Mouse (Mus musculus): ENCODE data around the gene Mocs2. TPM values are rescaled to one million over a fixed set of nuclear protein-coding genes. Genes with fewer than 3 reads are reported as not detected.

Mocs2 gene
- polyA plus RNA-seq, 1 experiment from 2014 or later, result 108 TPM

DNA sequence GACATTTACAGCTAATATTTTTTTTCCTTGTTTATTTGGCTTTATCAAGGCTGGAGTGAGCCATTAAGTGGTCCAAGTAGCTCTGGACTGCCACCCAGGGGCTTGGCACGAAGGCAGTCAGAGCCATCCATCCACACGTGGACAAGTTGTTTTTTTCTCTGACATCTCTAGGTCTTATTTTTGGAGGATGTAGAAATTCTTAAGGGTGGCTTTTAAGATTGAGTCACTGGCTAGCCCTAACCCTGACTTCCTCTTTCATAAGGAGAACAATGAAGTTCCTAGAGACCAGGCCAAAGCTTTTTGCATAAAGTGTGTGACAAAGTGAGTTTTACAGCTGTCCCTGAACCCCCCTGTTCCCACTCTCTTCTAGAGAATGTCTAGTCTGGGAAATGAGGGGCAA lies 16.5 kb downstream of the Mocs2 start:
- no peak for ATAC-seq (replicated peaks)
- Histone ChIP-seq H3K4me3 (no peak overlapping the region), H3K9me3 (no peaks in the 10 kb centered on the region), H3K27me3 (replicated peaks) (no peaks in the 10 kb centered on the region), H3K9ac (no peak overlapping the region), H3K4me1 (no peaks in the 10 kb centered on the region), H3K27ac (no peak overlapping the region), H3K36me3 (replicated peaks) (0 out of 2 replicates have a peak, but pooled peaks cover 5% of the 10 kb centered on the region), H3K4me2 (no peak overlapping the region)
- 75% methylated on average over 2 of the region's 2 CpGs for WGBS

DNA sequence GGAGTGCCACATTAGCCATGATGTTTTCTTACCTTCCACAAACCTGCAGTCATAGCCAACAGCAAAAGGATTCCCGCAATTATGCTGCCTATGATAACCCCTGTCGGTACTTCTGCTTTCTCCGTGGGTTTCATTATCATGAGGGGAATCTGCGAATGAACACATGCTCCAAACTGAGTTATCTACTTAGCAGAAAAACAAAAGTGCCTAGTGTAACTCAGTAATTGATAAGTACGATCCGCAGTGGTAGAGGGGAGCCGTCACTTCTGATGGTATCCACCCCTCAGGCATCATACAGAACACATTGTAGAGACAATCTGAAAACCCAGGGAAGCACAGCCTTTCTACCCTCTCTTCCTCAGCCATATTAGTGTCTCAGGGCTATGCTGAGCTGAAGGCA lies 19.0 kb downstream of the Mocs2 start:
- H3K27me3 ChIP-seq (replicated peaks), result no peaks in the 10 kb centered on the region
- no peaks in the 10 kb centered on the region for H3K9me3 ChIP-seq
- H3K9ac ChIP-seq, result no peak overlapping the region
- H3K4me1 ChIP-seq, result no peaks in the 10 kb centered on the region
- no peak for ATAC-seq (replicated peaks)
- H3K4me2 ChIP-seq, result no peak overlapping the region
- no peak overlapping the region for H3K27ac ChIP-seq
- 88% methylated on average over 7 of the region's 7 CpGs for WGBS
- H3K4me3 ChIP-seq, result no peak overlapping the region
- H3K36me3 ChIP-seq (replicated peaks), result no peaks in the 10 kb centered on the region

DNA sequence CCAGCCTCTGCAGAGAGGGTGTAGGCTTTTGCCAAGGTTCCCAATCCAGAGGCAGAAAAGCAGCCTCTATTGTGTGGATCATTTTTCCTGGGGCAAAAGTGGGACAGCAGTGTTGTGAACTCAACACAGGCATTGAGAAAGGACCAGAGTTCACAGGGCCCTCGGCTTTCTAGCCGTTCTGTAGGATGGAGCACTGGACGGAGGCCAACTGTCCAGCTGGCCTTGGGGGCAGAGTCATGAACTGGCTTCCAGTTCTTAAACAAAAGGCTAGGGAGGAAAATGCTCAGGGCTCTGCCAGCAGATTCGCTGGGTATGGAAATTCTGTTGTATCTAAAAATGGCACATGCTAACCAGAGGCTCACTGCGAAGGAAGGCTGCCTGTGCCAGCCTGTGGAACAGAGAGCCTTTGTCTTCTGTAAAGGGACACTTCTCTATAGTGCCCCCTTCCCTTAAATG lies 20.5 kb downstream of the Mocs2 start:
- peak overlapping the region; percentile 53 for H3K27ac ChIP-seq
- H3K9ac ChIP-seq, result no peak overlapping the region
- no peak overlapping the region for H3K4me3 ChIP-seq
- H3K36me3 ChIP-seq (replicated peaks), result no peaks in the 10 kb centered on the region
- no peaks in the 10 kb centered on the region for H3K9me3 ChIP-seq
- 40% methylated on average over 5 of the region's 5 CpGs for WGBS
- no peak overlapping the region for H3K4me2 ChIP-seq
- H3K27me3 ChIP-seq (replicated peaks), result no peaks in the 10 kb centered on the region
- peak; percentile 86 for ATAC-seq (replicated peaks)
- H3K4me1 ChIP-seq, result no peaks in the 10 kb centered on the region

DNA sequence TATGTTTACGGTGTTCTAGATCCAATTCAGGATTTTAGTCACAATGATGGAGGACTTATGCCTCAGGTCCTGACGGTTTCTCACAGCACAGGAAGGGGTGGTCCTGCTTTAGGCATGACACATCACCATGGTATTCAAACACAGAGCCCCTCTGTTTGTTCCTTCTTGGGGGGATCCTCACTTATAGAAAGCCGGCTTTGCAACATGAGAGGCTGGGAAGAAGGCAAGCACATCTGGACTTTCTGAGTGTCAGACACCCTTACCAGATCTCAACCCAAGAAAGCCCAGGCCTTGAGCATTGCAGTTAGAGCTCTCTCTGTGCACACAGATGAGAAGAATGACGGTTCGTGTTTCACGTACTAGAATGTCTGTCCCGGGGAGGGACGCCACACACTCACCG lies 21.1 kb downstream of the Mocs2 start:
- Histone ChIP-seq H3K4me2 (no peak overlapping the region), H3K27ac (peak overlapping the region; percentile 53; the same call in 1 of the 2 replicates)
- 78% methylated on average over 9 of the region's 9 CpGs for WGBS

DNA sequence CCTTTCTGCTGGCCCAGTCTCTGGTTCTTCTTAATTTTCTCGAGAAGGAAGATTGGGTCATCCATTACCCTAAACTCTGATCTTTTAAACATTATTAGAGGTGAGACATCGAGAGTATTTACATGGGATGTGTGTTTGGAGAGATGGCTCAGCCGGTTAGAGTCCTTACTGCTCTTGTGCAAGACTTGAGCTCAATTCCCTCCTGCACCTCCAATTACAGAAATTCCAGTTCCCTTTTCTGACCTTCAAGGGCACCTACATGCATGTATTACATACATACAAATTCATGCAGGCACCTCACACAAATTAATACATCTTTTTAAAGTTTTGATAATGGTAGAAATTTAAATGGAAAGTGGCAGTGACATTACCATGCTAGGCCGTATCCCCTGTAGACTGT lies 22.5 kb downstream of the Mocs2 start:
- no peak overlapping the region for H3K9ac ChIP-seq
- H3K36me3 ChIP-seq (replicated peaks), result no peaks in the 10 kb centered on the region
- no peak overlapping the region for H3K4me2 ChIP-seq
- no peak overlapping the region for H3K4me3 ChIP-seq
- 84% methylated on average over 4 of the region's 4 CpGs for WGBS
- H3K9me3 ChIP-seq, result no peaks in the 10 kb centered on the region
- H3K27ac ChIP-seq, result no peak overlapping the region
- H3K27me3 ChIP-seq (replicated peaks), result no peaks in the 10 kb centered on the region
- ATAC-seq (replicated peaks), result no peak
- H3K4me1 ChIP-seq, result no peaks in the 10 kb centered on the region

More for the DNA sequence above, 21.1 kb downstream of the Mocs2 start:
- H3K4me1 ChIP-seq, result no peaks in the 10 kb centered on the region
- no peaks in the 10 kb centered on the region for H3K36me3 ChIP-seq (replicated peaks)
- H3K4me3 ChIP-seq, result no peak overlapping the region
- no peaks in the 10 kb centered on the region for H3K27me3 ChIP-seq (replicated peaks)
- H3K9ac ChIP-seq, result no peak overlapping the region
- no peak; the same call in 1 of the 2 replicates for ATAC-seq (replicated peaks)
- no peaks in the 10 kb centered on the region for H3K9me3 ChIP-seq

DNA sequence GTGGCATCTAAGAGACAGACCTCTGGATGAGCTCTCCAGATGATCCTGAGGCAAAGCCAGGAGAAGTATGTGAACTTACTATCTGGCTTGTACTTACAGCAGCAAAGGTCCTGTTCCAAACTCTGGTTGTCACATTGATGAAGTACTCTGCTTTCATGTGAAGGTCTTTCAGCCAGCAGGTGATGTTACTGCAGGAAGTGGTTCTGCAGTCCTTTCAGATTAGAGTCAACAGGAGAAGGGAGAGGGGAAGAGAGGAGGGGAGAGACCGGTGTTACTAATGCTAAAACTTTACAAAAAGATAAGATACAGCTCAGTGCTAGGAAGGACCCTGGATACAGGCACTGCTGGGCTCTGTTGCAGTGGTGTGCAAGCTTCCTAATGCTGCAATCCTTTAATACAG lies 25.3 kb downstream of the Mocs2 start:
- H3K9ac ChIP-seq, result no peak overlapping the region
- H3K4me1 ChIP-seq, result no peaks in the 10 kb centered on the region
- H3K9me3 ChIP-seq, result no peaks in the 10 kb centered on the region
- H3K27ac ChIP-seq, result no peak overlapping the region
- no peak for ATAC-seq (replicated peaks)
- no peak overlapping the region for H3K4me3 ChIP-seq
- no peaks in the 10 kb centered on the region for H3K36me3 ChIP-seq (replicated peaks)
- no peak overlapping the region for H3K4me2 ChIP-seq
- 86% methylated on average over 1 of the region's 1 CpGs for WGBS
- H3K27me3 ChIP-seq (replicated peaks), result no peaks in the 10 kb centered on the region

DNA sequence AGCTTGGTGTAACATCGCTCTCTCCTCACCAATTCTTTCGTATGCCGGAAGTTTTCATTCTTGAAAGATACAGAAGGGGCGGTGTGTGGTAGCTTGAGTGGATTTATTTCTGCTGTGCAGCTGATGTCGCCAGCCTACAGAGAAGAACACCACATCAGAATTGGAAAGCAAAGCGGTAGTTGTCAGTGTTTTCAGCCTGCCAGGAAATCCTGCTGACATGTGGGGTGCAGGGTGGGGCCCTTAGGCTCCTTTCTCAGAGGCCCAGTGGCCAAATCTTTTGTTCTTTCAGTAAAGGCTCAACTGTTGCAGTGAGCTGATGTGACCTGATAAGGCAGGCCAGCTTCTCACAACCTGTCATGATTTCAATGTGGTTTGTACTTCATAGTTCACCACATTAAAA lies 27.8 kb downstream of the Mocs2 start:
- no peak overlapping the region for H3K4me3 ChIP-seq
- H3K27me3 ChIP-seq (replicated peaks), result no peaks in the 10 kb centered on the region
- H3K9me3 ChIP-seq, result no peaks in the 10 kb centered on the region
- 81% methylated on average over 6 of the region's 6 CpGs for WGBS
- ATAC-seq (replicated peaks), result no peak
- no peak overlapping the region for H3K9ac ChIP-seq
- H3K4me2 ChIP-seq, result no peak overlapping the region
- H3K4me1 ChIP-seq, result no peaks in the 10 kb centered on the region
- H3K36me3 ChIP-seq (replicated peaks), result no peaks in the 10 kb centered on the region
- no peak overlapping the region for H3K27ac ChIP-seq

DNA sequence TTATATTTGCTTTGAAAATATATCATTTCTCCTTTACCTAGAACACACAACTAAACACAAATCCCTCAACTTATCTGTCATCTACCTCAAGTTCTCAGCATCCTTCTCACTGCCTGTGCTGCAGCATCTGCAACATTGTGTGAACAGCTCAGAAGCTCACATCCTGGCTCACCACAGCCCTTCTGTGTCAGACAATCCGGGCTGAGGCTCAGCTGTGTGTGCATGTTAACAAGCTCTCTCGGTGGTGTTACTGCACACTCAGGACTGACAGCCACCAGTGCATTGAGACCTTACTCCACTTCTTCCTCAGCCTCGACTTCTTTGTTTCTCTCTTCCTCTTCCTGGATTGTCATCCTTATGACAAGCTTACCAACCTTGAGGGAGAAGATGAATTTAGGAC lies 30.9 kb downstream of the Mocs2 start:
- 77% methylated on average over 3 of the region's 3 CpGs for WGBS
- H3K4me1 ChIP-seq, result no peaks in the 10 kb centered on the region
- H3K9ac ChIP-seq, result no peak overlapping the region
- no peaks in the 10 kb centered on the region for H3K9me3 ChIP-seq
- H3K36me3 ChIP-seq (replicated peaks), result no peaks in the 10 kb centered on the region
- H3K27me3 ChIP-seq (replicated peaks), result no peaks in the 10 kb centered on the region
- no peak overlapping the region for H3K4me2 ChIP-seq
- ATAC-seq (replicated peaks), result no peak
- no peak overlapping the region for H3K4me3 ChIP-seq
- no peak overlapping the region for H3K27ac ChIP-seq

DNA sequence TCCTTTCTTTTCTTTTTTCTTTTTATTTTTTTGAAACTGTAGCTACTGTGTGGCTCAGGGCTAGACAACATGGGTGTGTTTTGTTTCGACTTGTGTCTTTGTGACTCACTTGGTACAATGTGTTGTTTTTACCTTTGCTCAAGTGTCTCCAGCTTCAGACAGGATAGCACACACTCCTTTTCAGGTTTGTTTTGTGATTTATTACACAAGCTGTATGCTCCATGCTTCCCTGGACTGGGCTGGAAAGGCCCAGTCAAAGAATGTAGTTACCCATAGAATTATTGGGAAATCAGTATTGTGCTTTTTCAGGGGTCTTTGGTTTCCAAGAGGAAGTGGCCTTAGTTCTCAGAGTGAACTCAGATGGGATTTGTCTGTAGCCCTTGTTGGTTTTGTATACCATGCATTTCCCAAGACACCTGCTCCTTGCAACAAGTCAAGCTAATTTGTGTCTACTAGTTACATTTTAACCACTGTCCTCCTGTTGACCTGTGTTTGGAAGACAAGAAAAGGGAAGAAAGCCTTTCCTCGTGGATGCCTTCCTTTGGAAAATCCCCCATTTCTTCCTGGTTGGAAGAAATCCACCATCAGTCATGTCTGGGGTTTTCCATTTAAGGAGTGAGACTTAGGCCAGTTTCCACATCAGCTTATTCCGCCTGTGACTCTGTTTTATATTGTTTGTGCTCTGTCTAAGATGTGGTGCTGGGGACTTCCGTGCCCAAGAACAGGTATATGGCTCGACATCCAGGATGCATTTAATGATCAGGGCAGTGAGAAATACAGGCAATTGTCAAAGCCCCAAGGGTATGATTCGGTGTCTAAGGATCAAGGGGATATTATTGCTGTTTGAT lies 34.5 kb downstream of the Mocs2 start:
- Histone ChIP-seq H3K27me3 (replicated peaks) (no peaks in the 10 kb centered on the region), H3K9me3 (no peaks in the 10 kb centered on the region), H3K27ac (no peak overlapping the region), H3K36me3 (replicated peaks) (no peaks in the 10 kb centered on the region), H3K4me1 (peaks cover 10% of the 10 kb centered on the region), H3K4me3 (no peak overlapping the region), H3K4me2 (no peak overlapping the region), H3K9ac (no peak overlapping the region)
- ATAC-seq (replicated peaks), result no peak
- WGBS, result 89% methylated on average over 6 of the region's 6 CpGs

DNA sequence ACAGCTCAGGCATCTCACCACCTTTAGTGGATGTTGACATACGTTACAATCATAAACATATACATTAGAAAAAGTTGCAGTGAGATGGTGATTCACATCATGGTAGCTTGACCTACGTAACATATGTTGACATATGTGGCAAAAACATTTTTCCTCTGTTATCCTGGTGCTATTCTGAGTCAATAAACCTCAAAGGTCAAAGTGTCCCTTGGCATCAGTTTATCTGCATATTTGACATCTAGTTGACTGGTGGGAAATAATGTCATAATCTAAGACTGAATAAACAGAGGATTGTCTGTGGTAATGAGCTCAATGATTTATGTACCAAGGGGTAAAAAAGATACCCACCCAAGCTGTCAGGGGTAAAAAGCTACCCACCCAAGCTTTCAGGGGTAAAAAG lies 35.1 kb downstream of the Mocs2 start:
- ATAC-seq (replicated peaks), result no peak
- Histone ChIP-seq H3K4me1 (peaks cover 10% of the 10 kb centered on the region), H3K9ac (no peak overlapping the region), H3K36me3 (replicated peaks) (no peaks in the 10 kb centered on the region), H3K27ac (no peak overlapping the region), H3K4me3 (no peak overlapping the region), H3K9me3 (no peaks in the 10 kb centered on the region), H3K27me3 (replicated peaks) (no peaks in the 10 kb centered on the region), H3K4me2 (no peak overlapping the region)
- WGBS, result 91% methylated on average over 2 of the region's 2 CpGs

DNA sequence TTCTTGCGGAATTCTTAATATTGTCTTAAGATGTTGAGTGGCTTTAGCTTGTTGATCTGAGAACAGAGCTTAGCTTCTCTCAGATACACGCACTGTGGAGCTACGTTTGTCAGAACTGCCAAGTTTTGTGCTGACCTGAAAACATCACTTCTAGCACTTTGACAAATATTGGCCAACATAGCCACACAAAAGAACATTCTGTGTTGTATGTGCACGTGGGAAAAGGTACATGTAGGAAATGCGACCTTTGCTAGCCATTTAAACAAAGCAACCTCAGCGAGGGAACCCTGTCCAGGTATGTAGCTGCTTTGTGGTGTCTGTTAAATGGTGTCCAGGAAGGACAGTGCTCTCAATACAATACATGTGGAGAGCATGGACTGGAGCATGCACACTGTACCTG lies 36.0 kb downstream of the Mocs2 start:
- no peak for ATAC-seq (replicated peaks)
- Histone ChIP-seq H3K4me2 (no peak overlapping the region), H3K4me3 (no peak overlapping the region), H3K27me3 (replicated peaks) (no peaks in the 10 kb centered on the region), H3K9me3 (no peaks in the 10 kb centered on the region), H3K9ac (no peak overlapping the region), H3K36me3 (replicated peaks) (no peaks in the 10 kb centered on the region), H3K27ac (no peak overlapping the region), H3K4me1 (peaks cover 10% of the 10 kb centered on the region)
- 90% methylated on average over 6 of the region's 6 CpGs for WGBS

DNA sequence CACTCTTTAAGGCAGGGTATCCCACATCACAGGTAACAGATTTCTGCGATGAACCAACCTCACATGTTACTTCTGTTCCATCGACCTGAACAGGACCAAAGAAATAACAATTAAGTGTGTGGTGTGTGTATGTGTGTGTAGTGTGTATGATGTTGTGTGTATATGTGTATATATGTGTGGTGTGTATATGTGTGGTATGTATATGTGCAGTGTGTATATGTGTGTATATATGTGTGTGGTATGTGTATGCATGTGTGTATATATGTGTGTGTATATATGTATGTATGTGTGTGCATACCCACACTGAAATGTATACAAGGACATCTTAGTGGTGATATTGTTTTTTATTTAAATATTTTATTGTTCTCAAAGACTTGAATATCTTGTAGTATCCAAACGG lies 36.4 kb downstream of the Mocs2 start:
- Histone ChIP-seq H3K27me3 (replicated peaks) (no peaks in the 10 kb centered on the region), H3K27ac (no peak overlapping the region), H3K9ac (no peak overlapping the region), H3K4me2 (no peak overlapping the region), H3K9me3 (no peaks in the 10 kb centered on the region), H3K4me3 (no peak overlapping the region), H3K36me3 (replicated peaks) (no peaks in the 10 kb centered on the region), H3K4me1 (peaks cover 10% of the 10 kb centered on the region)
- ATAC-seq (replicated peaks), result no peak
- 93% methylated on average over 3 of the region's 3 CpGs for WGBS

Data from midbrain, embryonic 15.5 days (tissue).